Mouse (Mus musculus) adrenal gland, adult (tissue): Measurements from ENCODE around the gene Rint1.

Experiments used
- DNase-seq, 2 experiments: peaks; one replicate each; pipeline ENCODE4 v3.0.0; 2022 to 2023; ENCODE audit warnings: low spot score in 1 of 2; ENCODE audit not compliant: inconsistent age in 2 of 2

Rint1 gene

DNA sequence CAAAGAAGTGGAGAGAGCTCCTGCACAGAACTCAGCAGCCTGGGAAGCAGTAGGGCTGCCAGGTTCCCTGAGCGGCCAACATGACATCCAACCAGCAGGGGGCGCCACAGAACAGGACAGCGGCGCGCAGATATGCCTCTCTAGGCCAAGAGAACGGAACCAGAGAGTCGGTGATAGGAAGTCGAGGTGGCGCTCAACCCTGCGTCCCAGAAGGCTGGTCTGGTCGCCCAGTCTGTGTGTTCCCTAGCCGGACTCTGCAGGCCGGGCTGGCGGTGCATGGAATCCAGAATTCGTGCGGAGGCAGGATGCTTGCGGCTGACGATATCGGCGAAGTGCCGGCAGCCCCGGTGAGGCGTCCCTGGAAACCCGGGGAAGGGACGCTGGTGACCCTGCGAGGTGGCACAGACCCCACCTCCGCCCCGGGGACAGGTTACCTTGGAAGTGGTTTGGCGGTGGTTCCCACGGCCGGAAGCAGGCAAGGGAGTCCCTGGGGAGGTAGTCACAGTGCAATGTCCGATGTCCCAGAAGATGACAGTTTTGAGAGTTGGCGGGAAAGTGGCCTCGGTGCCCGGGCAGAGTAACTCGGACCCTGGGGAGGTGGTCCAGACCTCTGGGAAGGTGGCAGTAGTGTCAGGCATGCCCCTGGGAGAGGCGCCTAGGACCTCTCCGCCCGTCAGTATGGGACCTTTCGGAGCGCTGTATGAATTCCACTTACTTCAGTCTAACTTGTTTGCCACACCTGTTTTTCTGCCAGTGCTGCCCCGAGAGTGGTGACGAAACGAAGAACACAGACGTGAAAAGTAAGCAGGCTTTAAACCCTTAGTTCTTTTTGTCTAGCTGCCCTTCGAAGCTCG lies at the start of gene Rint1:
Gene Rint1 (plus strand): TSS at position 176 of the 854 bp plus-strand sequence.
- peak; percentile 92 to 98 for DNase-seq

GRCm38 (mm10) chr5:23743261-23743660 lies 44.2 kb upstream of the Rint1 start:
- no peak for DNase-seq

DNA sequence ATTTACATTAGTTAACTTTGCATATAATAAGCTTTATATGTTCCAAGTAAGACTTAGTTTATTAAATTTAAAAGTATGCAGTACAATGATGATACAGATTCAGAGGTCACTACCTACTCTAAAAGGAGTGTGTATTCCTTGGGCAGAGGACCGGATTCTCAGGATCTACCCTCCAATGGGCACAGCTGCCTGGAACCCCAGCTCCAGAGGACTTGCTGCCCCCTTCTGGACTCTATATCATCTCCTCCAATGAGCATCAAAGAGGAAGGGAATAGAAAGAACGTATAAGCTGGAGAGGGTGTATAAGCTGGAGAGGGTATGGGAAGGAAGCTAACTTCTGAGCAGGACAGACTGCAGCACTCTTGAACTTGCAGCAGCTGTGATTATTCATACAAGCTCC lies 37.6 kb upstream of the Rint1 start:
- no peak for DNase-seq

GRCm38 (mm10) chr5:23755591-23755990 lies 31.9 kb upstream of the Rint1 start:
- DNase-seq = no peak

DNA sequence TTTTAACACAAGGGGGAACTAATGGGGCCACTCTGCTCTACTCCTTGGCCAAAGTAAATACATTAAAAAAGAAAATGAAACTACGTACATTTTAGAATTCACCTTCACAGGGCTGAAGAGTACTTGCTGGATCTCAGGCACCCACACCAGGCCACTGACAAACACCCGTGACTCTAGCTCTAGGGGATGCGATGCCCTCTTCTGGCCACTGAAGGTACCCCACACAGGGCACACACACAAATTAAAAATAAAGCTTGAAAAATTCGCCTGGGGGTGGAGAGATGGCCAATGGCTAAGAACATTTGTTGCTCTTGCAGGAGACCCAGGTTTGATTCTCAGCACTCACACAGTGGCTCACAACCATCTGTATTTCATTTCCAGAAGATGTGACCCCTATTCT lies 31.1 kb upstream of the Rint1 start:
- no peak for DNase-seq

- DNase-seq = peak; percentile 27 to 66
These were observed 28.9 kb upstream of the Rint1 start for GRCm38 (mm10) chr5:23758633-23759032.

GRCm38 (mm10) chr5:23762531-23762930 lies 25.0 kb upstream of the Rint1 start:
- no peak for DNase-seq

GRCm38 (mm10) chr5:23764557-23764956 lies 23.0 kb upstream of the Rint1 start:
- no peak for DNase-seq

DNA sequence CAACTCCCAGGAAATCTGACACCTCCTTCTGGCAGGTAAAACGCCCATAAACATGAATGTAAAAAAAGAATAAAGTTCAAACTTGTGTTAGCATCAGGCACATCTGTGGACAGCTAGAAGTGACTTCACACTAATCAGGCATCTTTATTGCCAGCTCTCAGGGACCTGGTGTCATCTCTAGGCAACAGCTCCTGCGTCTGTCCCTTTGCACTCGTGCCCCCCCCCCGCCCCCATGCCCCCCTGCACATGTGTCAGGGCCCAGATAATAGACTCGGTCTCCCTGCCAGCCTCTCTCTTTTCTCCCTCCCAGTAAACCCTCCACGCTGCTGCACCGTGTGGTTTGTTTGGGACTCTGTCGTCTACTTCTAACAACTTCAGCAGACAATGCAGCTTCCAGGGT lies 16.4 kb upstream of the Rint1 start:
- no peak for DNase-seq

DNA sequence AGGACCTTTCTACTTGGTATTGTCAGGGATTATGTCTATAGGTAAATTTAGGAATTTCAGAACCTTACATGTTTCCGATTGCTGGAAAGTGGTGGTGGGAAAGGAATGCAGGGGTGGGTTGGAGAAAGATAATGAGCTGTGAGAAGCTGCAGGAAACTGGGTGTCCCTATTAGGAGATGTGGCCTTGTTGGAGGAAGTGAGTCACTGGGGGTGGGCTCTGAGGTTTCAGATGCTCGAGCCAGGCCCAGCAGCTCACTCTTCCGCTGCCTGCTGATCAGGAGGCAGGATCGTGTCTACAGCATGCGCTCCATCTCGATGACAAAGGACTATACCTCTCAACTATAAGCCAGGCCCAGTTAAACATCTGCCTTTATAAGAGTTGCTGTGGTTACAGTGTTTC lies 13.3 kb upstream of the Rint1 start:
- DNase-seq = no peak

DNA sequence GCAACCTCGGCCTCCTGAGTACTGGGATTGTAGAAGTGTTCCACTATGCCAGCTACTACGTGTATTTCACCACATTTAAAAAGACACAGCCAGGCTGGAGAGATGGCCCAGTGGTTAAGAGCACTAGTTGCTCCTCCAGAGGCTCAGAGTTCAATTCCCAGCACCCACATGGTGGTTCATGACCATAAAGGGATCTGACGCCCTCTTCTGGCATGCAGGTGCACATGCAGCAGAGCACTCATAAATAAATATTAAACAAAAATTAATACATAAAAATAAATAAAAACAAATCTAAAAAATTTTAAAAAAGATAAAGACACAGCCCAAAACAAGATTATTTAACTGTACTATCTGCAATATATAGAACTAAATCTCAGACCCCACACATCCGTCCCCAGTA lies 7.0 kb upstream of the Rint1 start:
- DNase-seq = no peak

- DNase-seq = no peak
These were observed 6.3 kb upstream of the Rint1 start for GRCm38 (mm10) chr5:23781172-23781571.

- DNase-seq = no peak
These were observed 5.3 kb upstream of the Rint1 start for GRCm38 (mm10) chr5:23782051-23782810.

DNA sequence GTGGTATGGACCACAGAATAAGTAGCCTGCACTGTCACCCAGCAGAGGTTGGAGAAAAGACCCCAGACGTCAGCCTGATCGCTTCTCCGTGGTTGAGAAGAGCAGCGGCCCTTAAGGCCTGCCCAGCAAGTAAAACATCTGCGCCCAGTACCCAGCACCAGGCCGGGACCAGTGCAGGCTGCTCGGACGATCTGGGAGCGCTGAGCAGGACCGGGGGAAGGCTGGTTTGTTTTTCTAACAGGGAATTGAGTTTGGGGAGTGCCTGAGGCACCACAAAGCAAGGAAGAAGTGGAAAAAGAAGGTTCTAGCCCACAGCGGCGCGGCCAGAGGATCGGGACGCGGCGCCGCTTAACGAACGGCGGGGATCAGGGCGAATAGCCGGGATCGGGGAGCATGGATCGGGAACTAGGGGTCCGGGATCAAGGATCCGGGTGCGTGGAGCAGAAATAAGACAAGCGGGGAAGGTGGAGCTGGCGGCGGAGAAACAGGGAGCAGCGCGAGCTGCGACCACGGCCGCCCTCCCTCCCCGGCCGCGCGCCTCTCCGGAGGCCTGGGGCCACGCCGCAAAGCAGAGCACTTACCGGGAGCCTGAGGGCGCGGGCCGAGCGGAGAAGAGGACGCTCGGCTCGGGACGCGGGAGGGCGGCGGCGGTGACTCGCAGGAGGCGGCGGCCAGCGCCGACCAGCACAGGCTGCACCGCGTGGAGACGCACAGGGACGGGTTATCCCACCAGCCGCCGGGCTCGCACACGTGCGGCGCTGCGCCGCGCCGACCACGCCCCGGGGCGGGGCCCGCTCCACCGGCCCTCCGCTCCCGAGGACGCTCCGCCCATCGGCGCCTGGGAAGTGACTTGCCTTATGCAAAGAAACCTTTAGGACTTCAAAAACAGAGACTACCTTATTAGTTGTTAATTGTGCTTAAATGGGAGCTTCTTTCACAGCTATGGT lies 4.3 kb upstream of the Rint1 start, which contains the start of gene Pus7:
Gene Pus7 (minus strand): TSS at position 781 of the 947 bp plus-strand sequence.
- DNase-seq = peak; percentile 91 to 95

DNA sequence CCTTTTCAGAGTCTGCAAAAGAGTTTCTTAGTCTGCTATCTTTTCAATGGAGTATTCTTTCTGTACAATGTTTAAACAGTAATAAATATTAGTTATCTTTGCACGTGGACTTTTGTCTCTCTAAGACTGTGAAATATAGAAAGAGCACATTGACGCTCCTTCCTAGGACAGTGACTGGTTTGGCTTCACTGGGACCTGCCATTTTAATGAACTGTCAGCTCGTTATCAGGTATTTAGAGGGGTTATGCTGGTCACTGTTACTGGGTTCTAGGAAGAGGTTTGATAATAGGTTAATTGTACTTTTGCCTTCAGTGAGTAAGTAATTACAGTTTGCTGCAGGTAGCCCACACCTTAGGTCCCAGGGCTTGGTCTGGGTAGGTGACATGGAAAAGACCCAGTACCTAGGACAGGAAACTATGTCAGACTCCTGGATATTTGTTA lies 899 bp downstream of the Rint1 start:
- DNase-seq = no peak

GRCm38 (mm10) chr5:23789078-23789612 lies 1.6 kb downstream of the Rint1 start:
- no peak for DNase-seq

GRCm38 (mm10) chr5:23792726-23793125 lies 5.2 kb downstream of the Rint1 start:
- no peak for DNase-seq

DNA sequence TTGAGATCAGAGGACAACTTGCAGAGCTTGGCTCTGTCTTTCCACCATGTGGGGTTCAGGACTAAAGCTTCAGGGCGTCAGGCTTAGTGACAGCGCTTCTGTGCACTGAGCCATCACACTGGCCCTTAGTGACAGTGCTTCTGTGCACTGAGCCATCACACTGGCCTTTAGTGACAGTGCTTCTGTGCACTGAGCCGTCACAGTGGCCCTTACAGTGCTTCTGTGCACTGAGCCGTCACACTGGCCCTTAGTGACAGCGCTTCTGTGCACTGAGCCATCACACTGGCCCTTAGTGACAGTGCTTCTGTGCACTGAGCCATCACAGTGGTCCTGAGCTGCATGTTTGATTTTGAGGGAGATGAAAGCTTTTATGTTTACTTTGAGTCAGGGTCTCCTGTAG lies 27.3 kb downstream of the Rint1 start:
- no peak for DNase-seq

GRCm38 (mm10) chr5:23816681-23817080 lies 29.2 kb downstream of the Rint1 start:
- DNase-seq = no peak

DNA sequence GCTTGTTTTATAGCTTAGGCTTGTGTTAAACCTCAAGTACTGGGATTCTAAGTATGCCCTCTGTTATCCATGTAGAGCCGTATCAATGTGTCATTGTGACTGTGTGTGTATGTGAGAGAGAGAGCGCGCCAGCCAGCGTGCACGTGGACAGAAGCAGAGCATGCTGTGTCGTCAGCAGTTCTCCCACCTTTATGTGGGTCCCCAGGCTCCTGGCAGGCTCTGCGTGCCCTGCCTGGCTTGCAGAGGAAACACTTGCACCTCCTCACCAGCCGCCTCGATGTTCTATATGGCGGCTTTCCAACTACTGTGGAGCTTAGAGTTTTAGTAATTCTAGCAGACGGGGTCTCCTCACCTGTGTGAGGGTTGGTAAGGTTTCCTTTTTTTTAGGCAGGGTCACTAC lies 34.8 kb downstream of the Rint1 start:
- no peak for DNase-seq
